Mouse (Mus musculus): ENCODE measurements at regions not wholly inside any gene's neighbourhood (a gene's known extent, or its start where the extent isn't known, plus 50 kb on each side); places are given as distances from the start of the nearest gene placed in this dataset.

DNA sequence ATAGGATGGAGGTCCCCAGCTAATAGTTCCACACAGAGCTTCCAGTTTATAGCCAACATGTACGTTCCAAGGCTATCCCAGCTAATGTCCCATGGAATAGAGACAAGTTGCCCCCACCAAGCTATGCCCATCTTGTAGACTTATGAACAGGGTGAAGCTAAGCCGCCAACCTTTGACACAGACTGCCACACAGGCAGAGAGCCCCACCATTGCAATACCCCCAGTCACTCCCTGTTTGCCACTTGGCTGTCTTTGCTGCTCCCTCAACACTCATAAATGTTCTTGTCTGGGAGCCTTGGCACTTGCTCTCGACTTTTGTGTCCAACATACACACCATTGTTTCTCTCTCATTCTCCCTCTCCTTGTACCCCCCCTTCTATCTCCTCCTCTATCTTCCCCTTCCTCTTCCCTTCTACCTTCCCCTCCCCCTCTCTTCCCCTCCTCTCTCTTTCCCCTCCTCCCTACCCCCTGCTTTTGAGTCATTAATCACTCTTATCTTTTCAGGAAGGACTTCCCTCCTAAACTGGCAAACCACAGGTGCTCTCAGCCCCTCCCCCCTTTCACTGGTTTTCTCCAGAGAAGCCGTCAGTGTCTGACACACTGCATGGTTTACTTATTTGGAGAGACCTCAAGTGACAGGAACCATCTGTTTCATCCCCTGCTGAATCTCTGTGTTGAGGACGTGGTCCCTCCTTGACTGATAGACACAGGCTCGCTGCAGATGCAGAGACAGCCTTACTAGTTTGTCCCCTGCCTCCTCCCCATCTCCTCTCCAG, 148.2 kb downstream of the Kdr start:
- no peak for DNase-seq (ENCODE audit: low read depth, low spot score)

GRCm38 (mm10) chr5:75828332-75828731, 149.9 kb downstream of the Kdr start:
- DNase-seq (ENCODE audit: low read depth, low spot score), result no peak

- no peak for DNase-seq (ENCODE audit: low read depth, low spot score)
Observed at GRCm38 (mm10) chr5:75826283-75827098, 151.8 kb downstream of the Kdr start.

GRCm38 (mm10) chr5:75825576-75825975, 152.7 kb downstream of the Kdr start:
- no peak for DNase-seq (ENCODE audit: low read depth, low spot score)

- DNase-seq (ENCODE audit: low read depth, low spot score), result no peak
Observed at GRCm38 (mm10) chr5:75824660-75825059, 153.6 kb downstream of the Kdr start.

DNA sequence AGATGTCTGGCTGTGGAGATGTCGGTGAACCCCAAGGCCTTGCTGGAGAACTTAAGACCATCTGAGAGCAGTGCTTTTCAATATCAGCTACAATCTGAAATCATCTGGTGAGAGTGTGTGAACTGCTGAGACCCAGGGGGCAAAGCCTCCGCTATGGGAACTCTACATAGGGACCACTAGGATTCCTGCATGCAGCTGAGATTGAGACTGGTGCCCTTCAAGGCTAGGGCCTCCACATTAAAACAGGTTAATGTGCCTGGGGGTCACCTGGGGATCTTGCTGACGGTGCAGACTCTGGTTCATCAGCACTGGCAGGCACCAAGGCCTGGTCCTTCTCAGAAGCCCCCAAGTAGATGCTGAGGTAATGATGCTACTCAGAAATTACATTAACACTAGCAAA, 154.6 kb downstream of the Kdr start:
- DNase-seq (ENCODE audit: low read depth, low spot score), result no peak

DNA sequence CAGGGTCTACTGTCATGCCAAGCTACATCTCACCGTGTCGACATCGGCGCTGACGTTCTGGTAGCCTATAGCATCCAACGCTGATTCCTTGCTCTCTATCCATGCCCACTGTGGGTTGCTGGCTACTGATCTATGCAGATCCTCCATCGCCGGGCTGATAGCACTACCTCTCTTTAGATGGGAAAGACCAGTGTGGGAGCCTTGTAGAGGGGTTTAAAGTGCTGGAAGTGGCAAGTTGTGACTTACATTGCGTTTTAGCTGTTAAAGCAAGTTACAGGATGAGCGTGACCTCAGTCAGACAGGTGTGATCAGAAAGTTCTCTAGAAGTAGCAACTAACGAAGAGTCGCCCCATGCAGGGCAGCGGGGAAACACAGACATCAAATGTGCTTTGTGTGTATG, 160.9 kb downstream of the Kdr start:
- DNase-seq (ENCODE audit: low read depth, low spot score), result no peak

- no peak for DNase-seq (ENCODE audit: low read depth, low spot score)
Observed at GRCm38 (mm10) chr5:75814393-75814984, 163.8 kb downstream of the Kdr start.

DNA sequence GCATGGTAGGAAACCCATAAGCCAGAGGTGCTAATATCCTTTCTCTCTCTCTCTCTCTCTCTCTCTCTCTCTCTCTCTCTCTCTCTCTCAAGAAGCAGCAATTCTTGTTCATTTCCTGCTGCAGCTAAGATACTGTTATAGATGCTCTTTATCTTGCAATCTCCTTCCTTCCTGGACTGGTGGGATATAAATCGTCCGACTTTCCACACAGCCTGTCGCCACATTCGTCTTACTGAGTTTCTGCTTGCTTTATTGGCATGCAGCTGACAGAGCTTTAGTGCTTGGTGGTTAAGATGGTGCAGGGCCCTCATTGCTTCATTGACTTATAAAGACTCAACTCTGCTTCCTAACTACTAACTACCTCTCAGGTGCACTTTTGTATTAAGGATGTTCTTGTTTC, 165.6 kb downstream of the Kdr start:
- DNase-seq (ENCODE audit: low read depth, low spot score), result no peak

DNA sequence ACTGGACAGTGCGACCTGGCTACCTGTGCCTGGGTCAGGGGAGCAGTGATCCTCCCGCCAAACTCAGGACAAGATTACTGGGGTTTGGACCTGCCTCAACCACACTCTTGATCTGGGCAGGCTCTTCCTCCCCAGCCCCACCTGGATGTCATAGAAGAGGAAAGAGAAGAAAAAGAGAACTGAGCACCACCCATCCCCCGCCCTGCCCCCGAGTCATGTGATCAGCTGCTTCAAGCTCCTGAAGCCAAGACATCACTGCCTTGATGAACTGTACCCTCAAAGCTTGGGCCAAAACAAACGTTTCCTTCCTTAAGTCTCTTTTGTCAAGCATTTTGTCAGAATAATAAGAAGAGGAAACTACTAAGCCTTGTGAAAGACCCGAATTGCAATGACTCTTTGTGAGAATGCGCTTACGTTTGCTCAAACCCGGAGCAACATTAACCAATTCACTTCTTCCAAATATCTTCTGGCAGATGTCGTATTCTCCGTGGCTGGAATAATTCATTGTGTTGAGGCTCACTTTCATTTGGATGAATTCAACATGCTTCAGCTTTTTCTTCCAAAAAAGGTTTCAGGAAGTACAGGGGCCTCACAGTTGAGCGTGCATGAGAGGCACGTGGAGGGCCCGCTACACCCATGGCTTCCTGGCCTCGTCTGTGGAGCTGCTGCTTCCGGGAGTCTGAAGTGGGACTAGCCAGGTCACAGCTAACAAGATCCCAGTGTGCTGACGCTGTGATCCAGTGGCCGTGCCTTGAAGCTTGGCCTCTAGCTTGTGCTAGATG, 169.5 kb downstream of the Kdr start:
- DNase-seq (ENCODE audit: low read depth, low spot score), result no peak

- no peak for DNase-seq (ENCODE audit: low read depth, low spot score)
Observed at GRCm38 (mm10) chr5:75805011-75805410, 173.2 kb downstream of the Kdr start.

GRCm38 (mm10) chr5:75804340-75804739, 173.9 kb downstream of the Kdr start:
- no peak for DNase-seq (ENCODE audit: low read depth, low spot score)

DNA sequence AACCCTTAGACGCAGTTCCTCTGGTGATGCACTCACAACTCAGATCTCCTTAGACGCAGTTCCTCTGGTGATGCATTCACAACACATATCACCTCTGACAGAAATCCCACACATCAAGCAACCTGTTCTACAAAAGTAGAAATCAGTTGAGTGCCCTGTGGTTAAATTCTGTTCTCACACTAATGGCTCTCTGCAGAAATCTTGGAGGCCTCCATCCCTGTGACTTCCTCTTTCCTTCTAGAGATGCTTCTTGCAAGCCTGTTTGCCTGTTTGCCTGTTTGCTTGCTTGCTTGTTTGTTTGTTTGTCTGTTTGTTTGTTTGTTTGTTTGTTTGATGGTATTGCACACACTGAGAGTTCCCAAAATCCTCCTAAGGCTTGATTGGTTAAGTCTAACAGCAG, 175.2 kb downstream of the Kdr start:
- no peak for DNase-seq (ENCODE audit: low read depth, low spot score)

GRCm38 (mm10) chr5:75800040-75800989, 177.9 kb downstream of the Kdr start:
- no peak for DNase-seq (ENCODE audit: low read depth, low spot score)

DNA sequence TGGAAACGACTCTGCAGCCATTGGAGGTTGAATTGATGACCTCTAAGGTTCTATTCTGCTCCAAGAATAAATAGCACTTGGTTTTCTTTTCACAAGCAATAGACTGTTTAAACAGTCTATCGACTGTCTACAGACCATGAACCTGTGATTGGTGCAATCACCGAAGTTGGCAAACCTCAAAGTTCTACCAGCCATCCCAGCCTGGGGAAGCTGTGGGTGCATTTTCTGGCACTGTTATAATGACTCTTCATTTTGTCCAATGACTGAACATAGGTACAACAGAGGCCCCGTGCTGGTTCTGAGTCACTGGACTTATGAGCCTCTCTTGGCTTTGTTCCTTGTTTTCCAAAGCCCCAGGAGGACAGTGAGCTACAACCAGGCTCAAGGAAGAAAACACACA, 178.6 kb downstream of the Kdr start:
- no peak for DNase-seq (ENCODE audit: low read depth, low spot score)

GRCm38 (mm10) chr5:75793184-75793583, 185.1 kb downstream of the Kdr start:
- DNase-seq (ENCODE audit: low read depth, low spot score), result no peak

DNA sequence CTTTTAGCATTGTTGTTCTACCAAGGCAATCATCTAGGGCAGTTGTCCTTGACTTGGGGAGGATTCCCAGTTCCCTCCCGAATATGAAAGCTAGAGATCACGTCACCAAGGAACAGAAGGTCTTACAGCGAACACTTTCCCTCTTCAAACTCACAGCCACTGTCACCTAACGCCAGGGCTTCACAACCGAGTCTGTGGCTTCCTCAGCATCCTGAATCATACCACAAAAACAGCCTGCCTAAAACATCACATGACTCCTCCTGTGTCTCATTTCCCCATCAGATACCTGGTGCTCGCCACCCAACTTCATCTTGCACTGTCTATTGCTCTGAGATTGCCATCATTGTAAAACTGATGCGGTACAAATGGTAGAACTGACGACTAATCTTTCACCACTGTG, 186.5 kb downstream of the Kdr start:
- DNase-seq (ENCODE audit: low read depth, low spot score), result no peak

DNA sequence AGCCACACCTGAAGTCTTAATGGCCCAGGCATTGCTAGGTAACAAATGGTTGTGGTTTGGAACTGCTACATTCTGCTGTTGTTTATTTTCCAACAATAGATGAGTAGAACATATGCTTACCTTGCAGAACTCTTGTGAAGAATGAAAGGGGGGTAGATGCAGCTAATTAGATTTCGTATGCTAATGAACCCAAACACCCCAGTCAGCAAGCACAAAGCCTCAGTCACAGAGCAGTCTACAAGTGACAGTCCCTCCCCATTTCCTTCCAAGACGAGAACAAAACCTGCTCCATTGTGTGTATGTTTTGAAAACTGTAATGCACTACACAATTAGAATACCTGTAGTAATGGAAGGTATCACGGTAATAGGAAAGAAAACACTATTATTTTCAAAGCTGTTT, 190.2 kb downstream of the Kdr start:
- no peak for DNase-seq (ENCODE audit: low read depth, low spot score)

DNA sequence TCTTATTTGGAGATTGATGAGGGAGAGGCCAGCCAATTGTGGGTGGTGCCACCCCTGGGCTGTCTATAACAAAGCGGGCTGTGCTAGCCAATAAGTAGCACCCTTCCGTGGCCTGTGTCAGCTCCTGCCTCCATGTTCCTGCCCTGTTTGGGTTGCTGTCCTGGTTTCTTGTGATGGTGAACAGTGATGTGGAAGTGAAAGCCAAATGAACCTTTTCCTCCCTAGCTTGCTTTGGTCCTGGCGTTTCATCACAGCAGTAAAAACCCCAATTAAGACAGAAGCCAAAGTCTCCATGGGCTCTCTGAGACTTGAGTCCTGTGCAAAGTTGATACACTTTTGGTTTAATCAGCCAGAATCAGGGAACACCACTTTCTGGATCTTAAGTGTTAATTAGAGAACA, 192.1 kb downstream of the Kdr start:
- no peak for DNase-seq (ENCODE audit: low read depth, low spot score)

DNA sequence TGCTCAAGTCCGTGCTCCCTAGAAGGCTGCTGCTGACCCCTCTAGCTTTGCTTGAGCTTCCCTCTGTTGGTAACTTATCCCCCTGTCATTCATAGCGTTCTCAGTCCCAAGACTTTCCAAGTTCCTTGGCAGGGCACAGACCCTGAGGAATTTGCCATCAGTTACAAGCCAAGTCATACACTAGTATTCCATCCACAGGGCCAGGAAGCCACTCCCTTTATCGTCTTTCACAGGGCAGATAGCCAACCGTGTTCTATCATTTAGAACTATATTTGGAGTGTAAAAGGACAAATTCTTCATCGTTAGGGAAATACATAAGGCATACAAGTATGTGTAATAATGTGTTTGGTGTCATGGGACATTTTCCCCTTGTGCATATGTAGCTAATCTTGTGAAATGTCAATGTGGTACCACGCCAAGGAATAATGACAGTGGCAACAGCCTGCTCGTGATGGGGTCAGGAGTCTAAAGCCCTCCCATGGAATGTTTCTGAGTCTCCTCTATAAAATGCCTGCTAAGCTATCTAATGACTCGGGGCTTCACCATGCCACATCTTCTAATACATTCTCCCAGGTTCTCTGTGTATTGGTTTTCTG, 193.2 kb downstream of the Kdr start:
- no peak for DNase-seq (ENCODE audit: low read depth, low spot score)

Data from ES-CJ7 (cell line).